Mouse (Mus musculus): Measurements from ENCODE around the gene Rnf217. TPM values are rescaled to one million over a fixed set of nuclear protein-coding genes. Genes with fewer than 3 reads are reported as not detected.

The Rnf217 gene
- polyA plus RNA-seq (2021), result 3.6 TPM

GRCm38 (mm10) chr10:31609066-31609961, at the start of gene Rnf217:
Rnf217 (minus strand) TSS chr10:31609184.
- in situ Hi-C loops (cut with MboI; ENCODE audit: low pct_unique_long_range_greater_than_20kb), result loop anchor here (25.0 kb wide), 1 partner anchor 797 kb away; the partner anchor contains the start of gene Ncoa7
- CTCF ChIA-PET, result no interaction called here
- no peak for TF ChIP-seq CTCF (IDR thresholded peaks at IDR 0.05)
- no peaks in the 10 kb centered on the region for H3K27me3 ChIP-seq
- no peak for DNase-seq (ENCODE audit: low read depth, low spot score)
- POLR2A ChIA-PET, result interaction anchor here (1.8 kb wide), 1 partner anchor 16 kb away, joined by 4 read pairs; no protein-coding TSS in a partner anchor
- peak; percentile 68 for ATAC-seq

DNA sequence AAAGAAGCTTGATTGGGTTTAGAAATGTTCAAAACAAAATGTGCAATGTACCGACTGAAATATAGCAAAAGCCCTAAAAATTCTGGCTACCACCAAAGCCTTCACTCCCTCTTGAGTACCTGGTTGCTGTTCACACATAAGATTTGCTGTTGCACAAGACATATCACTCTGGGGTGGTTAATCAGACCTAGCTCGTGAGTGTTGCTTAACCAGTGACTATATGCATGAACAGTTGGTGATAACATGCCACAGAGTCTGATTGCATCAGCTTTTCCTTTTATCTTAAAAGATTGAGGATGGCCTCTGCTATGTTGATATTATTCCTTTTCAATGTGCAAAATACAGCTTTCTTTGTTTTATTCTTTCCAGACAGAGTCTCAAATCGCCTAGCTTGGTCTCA, 38.3 kb upstream of the Rnf217 start:
- ChIA-PET POLR2A (no interaction called here), CTCF (interaction anchor here (0.9 to 1.9 kb wide), 2 partner anchors 11 to 126 kb away, joined by 3 to 5 read pairs; no protein-coding TSS in a partner anchor)
- no peak for TF ChIP-seq CTCF (IDR thresholded peaks at IDR 0.05)
- DNase-seq (ENCODE audit: low read depth, low spot score) (no peak), ATAC-seq (no peak)
- in situ Hi-C loops (cut with MboI; ENCODE audit: low pct_unique_long_range_greater_than_20kb), result no loop called here
- peaks cover 10% of the 10 kb centered on the region for H3K27me3 ChIP-seq

GRCm38 (mm10) chr10:31646083-31646482, 37.1 kb upstream of the Rnf217 start:
- DNase-seq (ENCODE audit: low read depth, low spot score), result no peak
- no peak for ATAC-seq
- ChIA-PET CTCF (interaction anchor here (0.9 to 1.9 kb wide), 4 partner anchors 10 to 14 kb away, joined by 3 to 5 read pairs (median 4); no protein-coding TSS in a partner anchor), POLR2A (no interaction called here)
- peaks cover 19% of the 10 kb centered on the region for H3K27me3 ChIP-seq
- in situ Hi-C loops (cut with MboI; ENCODE audit: low pct_unique_long_range_greater_than_20kb), result no loop called here
- no peak for TF ChIP-seq CTCF (IDR thresholded peaks at IDR 0.05)

DNA sequence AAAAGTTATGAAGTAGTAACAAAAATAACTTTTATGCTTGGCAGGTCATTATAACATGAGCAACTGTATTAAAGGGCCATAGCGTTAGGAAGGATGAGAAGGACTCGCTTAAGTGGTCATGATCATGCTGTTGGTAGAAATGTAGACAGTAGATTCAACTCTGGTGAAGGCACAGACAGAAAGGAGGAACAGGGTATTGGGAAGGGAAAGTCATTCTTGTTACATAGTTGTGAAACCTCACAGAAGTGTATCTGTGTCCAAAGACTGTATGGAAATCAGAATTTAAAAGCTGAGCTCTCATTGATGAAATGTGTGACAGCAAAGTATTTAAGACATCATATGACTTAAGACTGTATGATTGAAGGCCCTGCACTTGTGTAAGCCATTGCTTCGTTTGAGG, 26.1 kb upstream of the Rnf217 start:
- ChIA-PET CTCF (no interaction called here), POLR2A (no interaction called here)
- TF ChIP-seq CTCF (IDR thresholded peaks at IDR 0.05), result no peak
- DNase-seq (ENCODE audit: low read depth, low spot score) (no peak), ATAC-seq (no peak)
- peaks cover 18% of the 10 kb centered on the region for H3K27me3 ChIP-seq
- in situ Hi-C loops (cut with MboI; ENCODE audit: low pct_unique_long_range_greater_than_20kb), result no loop called here

GRCm38 (mm10) chr10:31632005-31632404, 23.0 kb upstream of the Rnf217 start:
- no peak for DNase-seq (ENCODE audit: low read depth, low spot score)
- no peak for ATAC-seq
- POLR2A ChIA-PET, result no interaction called here
- CTCF ChIA-PET, result interaction anchor here (1.1 to 1.5 kb wide), 3 partner anchors 13 to 128 kb away, joined by 3 read pairs; no protein-coding TSS in a partner anchor
- TF ChIP-seq CTCF (IDR thresholded peaks at IDR 0.05), result no peak
- in situ Hi-C loops (cut with MboI; ENCODE audit: low pct_unique_long_range_greater_than_20kb), result no loop called here
- peaks cover 33% of the 10 kb centered on the region for H3K27me3 ChIP-seq

- no peak for TF ChIP-seq CTCF (IDR thresholded peaks at IDR 0.05)
- DNase-seq (ENCODE audit: low read depth, low spot score) (no peak), ATAC-seq (no peak)
- in situ Hi-C loops (cut with MboI; ENCODE audit: low pct_unique_long_range_greater_than_20kb), result loop anchor here (25.0 kb wide), 1 partner anchor 803 kb away; the partner anchor contains the start of gene Ncoa7
- POLR2A ChIA-PET, result no interaction called here
- CTCF ChIA-PET, result no interaction called here
- peaks cover 14% of the 10 kb centered on the region for H3K27me3 ChIP-seq
These were observed 6.4 kb upstream of the Rnf217 start for GRCm38 (mm10) chr10:31615355-31615754.

GRCm38 (mm10) chr10:31614111-31614510, 5.1 kb upstream of the Rnf217 start:
- POLR2A ChIA-PET, result no interaction called here
- no peak for TF ChIP-seq CTCF (IDR thresholded peaks at IDR 0.05)
- in situ Hi-C loops (cut with MboI; ENCODE audit: low pct_unique_long_range_greater_than_20kb), result loop anchor here (25.0 kb wide), 1 partner anchor 802 kb away; the partner anchor contains the start of gene Ncoa7
- peaks cover 14% of the 10 kb centered on the region for H3K27me3 ChIP-seq
- DNase-seq (ENCODE audit: low read depth, low spot score) (no peak), ATAC-seq (no peak)
- CTCF ChIA-PET, result no interaction called here

- ATAC-seq, result peak; percentile 36
- H3K27me3 ChIP-seq, result no peaks in the 10 kb centered on the region
- in situ Hi-C loops (cut with MboI; ENCODE audit: low pct_unique_long_range_greater_than_20kb), result loop anchor here (25.0 kb wide), 1 partner anchor 796 kb away; the partner anchor contains the start of gene Ncoa7
- DNase-seq (ENCODE audit: low read depth, low spot score), result no peak
- POLR2A ChIA-PET, result interaction anchor here (0.6 to 1.8 kb wide), 4 partner anchors 15 to 1469 kb away, joined by 3 to 6 read pairs (median 4); no protein-coding TSS in a partner anchor
- peak; percentile 5 for TF ChIP-seq CTCF (IDR thresholded peaks at IDR 0.05)
- CTCF ChIA-PET, result no interaction called here
These were observed 431 bp downstream of the Rnf217 start for GRCm38 (mm10) chr10:31608441-31609065.

DNA sequence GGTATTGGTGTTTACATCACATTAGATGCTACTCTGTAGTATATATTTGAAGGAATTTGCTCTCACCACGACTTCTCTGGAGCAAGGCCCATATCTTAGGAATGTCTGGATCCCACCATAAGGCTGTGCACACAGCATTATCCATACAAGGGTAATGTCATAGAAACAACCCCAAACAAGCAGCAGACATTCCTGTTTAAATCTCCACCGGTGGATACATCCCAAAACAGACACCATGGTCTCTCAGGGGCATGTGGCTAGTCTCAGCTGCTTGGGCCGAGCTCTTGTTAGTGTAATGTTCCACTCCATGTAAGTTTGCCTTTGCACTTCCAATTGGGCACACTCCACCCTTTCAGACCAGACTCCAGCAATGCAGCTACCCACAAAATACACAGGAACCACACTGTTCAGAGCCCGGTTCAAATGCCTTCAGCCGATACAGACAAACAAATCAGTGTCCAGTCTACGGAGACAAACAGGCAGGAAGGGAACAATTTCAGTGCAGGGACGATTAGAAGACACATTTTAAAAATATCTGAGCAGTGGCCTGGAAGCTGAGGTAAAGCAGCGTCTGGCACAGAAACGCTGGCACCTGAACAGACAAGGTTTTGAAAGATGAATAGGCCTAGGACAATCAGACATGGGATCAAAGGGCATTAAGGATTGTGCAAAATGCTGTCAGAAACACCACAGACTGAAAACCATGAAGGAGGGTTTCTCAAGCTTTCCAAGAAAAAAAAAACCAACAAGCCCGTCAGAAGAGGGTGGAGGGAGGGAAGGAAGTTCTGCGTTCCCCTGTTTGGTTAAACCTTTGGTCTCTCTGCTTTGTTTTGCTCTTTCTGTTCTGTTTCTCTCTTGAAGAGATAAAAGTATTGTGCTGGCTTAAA, 1.8 kb downstream of the Rnf217 start:
- in situ Hi-C loops (cut with MboI; ENCODE audit: low pct_unique_long_range_greater_than_20kb), result loop anchor here (25.0 kb wide), 1 partner anchor 795 kb away; the partner anchor contains the start of gene Ncoa7

DNA sequence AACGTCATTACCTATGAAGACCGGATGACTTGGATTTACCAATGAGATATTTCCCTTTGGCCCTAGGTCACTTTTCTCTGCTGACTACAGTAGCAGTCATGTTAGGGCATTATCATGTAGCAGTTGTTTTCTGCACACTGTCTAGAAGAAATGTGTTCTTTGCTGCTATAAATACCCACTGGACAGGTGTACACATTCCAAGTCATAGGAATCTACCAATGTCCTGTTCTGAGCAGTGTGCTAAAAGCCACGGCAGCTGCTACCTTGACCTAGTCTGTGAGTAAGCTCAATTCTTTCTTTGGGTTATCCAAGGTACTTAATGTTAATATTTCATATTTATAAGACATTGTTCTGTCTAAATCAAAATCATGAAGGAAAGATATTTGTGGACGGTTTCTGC, 5.1 kb downstream of the Rnf217 start:
- CTCF ChIA-PET, result no interaction called here
- ATAC-seq (no peak), DNase-seq (ENCODE audit: low read depth, low spot score) (no peak)
- H3K27me3 ChIP-seq, result no peaks in the 10 kb centered on the region
- TF ChIP-seq CTCF (IDR thresholded peaks at IDR 0.05), result no peak
- POLR2A ChIA-PET, result no interaction called here
- in situ Hi-C loops (cut with MboI; ENCODE audit: low pct_unique_long_range_greater_than_20kb), result loop anchor here (25.0 kb wide), 1 partner anchor 792 kb away; the partner anchor contains the start of gene Ncoa7

More for the DNA sequence above, 1.8 kb downstream of the Rnf217 start:
- ATAC-seq (no peak), DNase-seq (ENCODE audit: low read depth, low spot score) (no peak)
- CTCF ChIA-PET, result interaction anchor here (1.0 kb wide), 1 partner anchor 9 kb away, joined by 3 read pairs; no protein-coding TSS in a partner anchor
- no peaks in the 10 kb centered on the region for H3K27me3 ChIP-seq
- TF ChIP-seq CTCF (IDR thresholded peaks at IDR 0.05), result no peak
- POLR2A ChIA-PET, result interaction anchor here (1.2 to 1.8 kb wide), 3 partner anchors 13 to 79 kb away, joined by 3 to 4 read pairs (median 3); no protein-coding TSS in a partner anchor
